Mouse (Mus musculus) forebrain, embryonic 14.5 days (tissue): Measurements from ENCODE around the gene Ripor3. TPM values are rescaled to one million over a fixed set of nuclear protein-coding genes. Genes with fewer than 3 reads are reported as not detected.

ENCODE experiments used
- ATAC-seq: fragments of 200-750 bp; cut with Nextera tagmentation; 2 replicates; pipeline ENCODE4 v1.8.0; 2017; ENCODE audit warnings: mild to moderate bottlenecking, moderate library complexity
- DNase-seq: peaks from one replicate; pipeline ENCODE4 v3.0.0-alpha.2; 2015; ENCODE audit warnings: low spot score
- H3K27ac ChIP-seq: fragments of 300-500 bp; sonication (generic); 2 replicates; pipeline ENCODE4 v1.5.1; 2014; ENCODE audit warnings: low read depth, mild to moderate bottlenecking, control low read depth, low read length, moderate library complexity
- H3K27me3 ChIP-seq: fragments of 300-500 bp; sonication (generic); replicated peaks from 2 replicates; pipeline ENCODE4 v1.6.1; 2014; ENCODE audit warnings: low read length, control low read depth, mixed read lengths; ENCODE audit not compliant: control insufficient read depth, insufficient read depth
- H3K36me3 ChIP-seq: fragments of 300-500 bp; sonication (generic); 2 replicates; pipeline ENCODE4 v1.6.1; 2014; ENCODE audit warnings: low read length, control low read depth; ENCODE audit not compliant: control insufficient read depth, insufficient read depth
- H3K4me1 ChIP-seq: fragments of 300-500 bp; sonication (generic); 2 replicates; pipeline ENCODE4 v1.6.1; 2014; ENCODE audit warnings: antibody characterized with exemption, low read length, control low read depth; ENCODE audit not compliant: control insufficient read depth, insufficient read depth
- H3K4me2 ChIP-seq: fragments of 300-500 bp; sonication (generic); 2 replicates; pipeline ENCODE4 v1.6.1; 2014; ENCODE audit warnings: mild to moderate bottlenecking, control low read depth, low read length
- H3K4me3 ChIP-seq: fragments of 300-500 bp; sonication (generic); 2 replicates; pipeline ENCODE4 v1.5.1; 2014; ENCODE audit warnings: low read depth, low read length, control low read depth
- H3K9ac ChIP-seq: fragments of 300-500 bp; sonication (generic); 2 replicates; pipeline ENCODE4 v1.6.1; 2014; ENCODE audit warnings: mild to moderate bottlenecking, low read length, control low read depth, moderate library complexity
- H3K9me3 ChIP-seq: fragments of 300-500 bp; sonication (generic); replicated peaks from 2 replicates; pipeline ENCODE4 v1.6.1; 2016; ENCODE audit warnings: low read length, control low read depth, mixed read lengths; ENCODE audit not compliant: control insufficient read depth
- WGBS: fragments of 180-500 bp; shearing (Covaris S2); extraction: QIAGEN DNeasy Blood & Tissue Kit; methylation state at CpG from one replicate; pipeline ENCODE4 v1.1.7; 2014; 5-methylcytosine and 5-hydroxymethylcytosine counted together
- polyA plus RNA-seq: library from polyadenylated mRNA; unstranded; fragments of >200 nt; fragmentation: Nextera tagmentation; extraction: Ambion mirVana; gene quantifications from 2 replicates; pipeline ENCODE4 v1.2.1, GENCODE M21; 2014

The Ripor3 gene
- polyA plus RNA-seq, 1 experiment from 2014 or later: 0.22 TPM

- no peaks in the 10 kb centered on the region for H3K27me3 ChIP-seq
- H3K36me3 ChIP-seq: peaks cover 99% of the 10 kb centered on the region
- H3K4me3 ChIP-seq: no peak overlapping the region
- no peak overlapping the region for H3K4me2 ChIP-seq
- H3K9ac ChIP-seq: no peak overlapping the region
- WGBS: 76% methylated on average over 5 of the region's 5 CpGs
- ATAC-seq (no peak), DNase-seq (no peak)
- H3K27ac ChIP-seq: no peak overlapping the region
- H3K9me3 ChIP-seq: no peaks in the 10 kb centered on the region
- no peaks in the 10 kb centered on the region for H3K4me1 ChIP-seq
Measured at GRCm38 (mm10) chr2:167972146-167972545, 38.3 kb downstream of the Ripor3 start.

- Histone ChIP-seq H3K36me3 (peaks cover 99% of the 10 kb centered on the region), H3K4me3 (no peak overlapping the region), H3K4me2 (no peak overlapping the region), H3K9ac (no peak overlapping the region), H3K4me1 (no peaks in the 10 kb centered on the region), H3K27ac (peak overlapping the region; percentile 36; the same call in 1 of the 2 replicates), H3K27me3 (no peaks in the 10 kb centered on the region), H3K9me3 (no peaks in the 10 kb centered on the region)
- ATAC-seq (no peak), DNase-seq (peak; percentile 55)
- WGBS: 74% methylated on average over 10 of the region's 10 CpGs
Measured at GRCm38 (mm10) chr2:167969851-167970541, 40.4 kb downstream of the Ripor3 start.

GRCm38 (mm10) chr2:167968504-167968903, 41.9 kb downstream of the Ripor3 start:
- Histone ChIP-seq H3K4me1 (no peaks in the 10 kb centered on the region), H3K4me3 (no peak overlapping the region), H3K9me3 (no peaks in the 10 kb centered on the region), H3K27me3 (no peaks in the 10 kb centered on the region), H3K4me2 (no peak overlapping the region), H3K9ac (no peak overlapping the region), H3K36me3 (peaks cover 99% of the 10 kb centered on the region), H3K27ac (no peak overlapping the region)
- 96% methylated on average over 7 of the region's 7 CpGs for WGBS
- ATAC-seq (no peak), DNase-seq (no peak)

- peaks cover 74% of the 10 kb centered on the region for H3K36me3 ChIP-seq
- H3K9ac ChIP-seq: no peak overlapping the region
- H3K4me3 ChIP-seq: no peak overlapping the region
- no peaks in the 10 kb centered on the region for H3K9me3 ChIP-seq
- DNase-seq: no peak
- no peak overlapping the region for H3K4me2 ChIP-seq
- H3K27me3 ChIP-seq: no peaks in the 10 kb centered on the region
- no peak for ATAC-seq
- WGBS: 97% methylated on average over 3 of the region's 3 CpGs
- H3K4me1 ChIP-seq: no peaks in the 10 kb centered on the region
- no peak overlapping the region for H3K27ac ChIP-seq
Measured at GRCm38 (mm10) chr2:167965911-167966310, 44.5 kb downstream of the Ripor3 start.

GRCm38 (mm10) chr2:167964320-167964719, 46.1 kb downstream of the Ripor3 start:
- DNase-seq (no peak), ATAC-seq (no peak)
- Histone ChIP-seq H3K4me2 (no peak overlapping the region), H3K9me3 (no peaks in the 10 kb centered on the region), H3K4me1 (no peaks in the 10 kb centered on the region), H3K4me3 (no peak overlapping the region), H3K36me3 (peaks cover 64% of the 10 kb centered on the region), H3K27ac (no peak overlapping the region), H3K9ac (no peak overlapping the region), H3K27me3 (no peaks in the 10 kb centered on the region)
- 92% methylated on average over 9 of the region's 9 CpGs for whole genome bisulfite sequencing

- peaks cover 59% of the 10 kb centered on the region for H3K36me3 ChIP-seq
- WGBS: 91% methylated on average over 9 of the region's 9 CpGs
- ATAC-seq: no peak
Measured at GRCm38 (mm10) chr2:167963778-167964300, 46.6 kb downstream of the Ripor3 start.

GRCm38 (mm10) chr2:167963176-167963575, 47.2 kb downstream of the Ripor3 start:
- H3K27me3 ChIP-seq: no peaks in the 10 kb centered on the region
- H3K4me2 ChIP-seq: no peak overlapping the region
- DNase-seq (no peak), ATAC-seq (no peak)
- no peaks in the 10 kb centered on the region for H3K9me3 ChIP-seq
- H3K27ac ChIP-seq: no peak overlapping the region
- WGBS: 91% methylated on average over 4 of the region's 4 CpGs
- no peak overlapping the region for H3K4me3 ChIP-seq
- H3K9ac ChIP-seq: no peak overlapping the region
- no peaks in the 10 kb centered on the region for H3K4me1 ChIP-seq
- peaks cover 56% of the 10 kb centered on the region for H3K36me3 ChIP-seq

More at GRCm38 (mm10) chr2:167963778-167964300, 46.6 kb downstream of the Ripor3 start:
- Histone ChIP-seq H3K27me3 (no peaks in the 10 kb centered on the region), H3K4me3 (no peak overlapping the region), H3K9ac (no peak overlapping the region), H3K4me1 (no peaks in the 10 kb centered on the region), H3K27ac (no peak overlapping the region), H3K4me2 (no peak overlapping the region), H3K9me3 (no peaks in the 10 kb centered on the region)
- DNase-seq: no peak

GRCm38 (mm10) chr2:167962347-167962746, 48.1 kb downstream of the Ripor3 start:
- no peak overlapping the region for H3K27ac ChIP-seq
- DNase-seq (no peak), ATAC-seq (no peak)
- H3K4me3 ChIP-seq: no peak overlapping the region
- no peaks in the 10 kb centered on the region for H3K4me1 ChIP-seq
- H3K9ac ChIP-seq: no peak overlapping the region
- 92% methylated on average over 6 of the region's 6 CpGs for WGBS
- no peaks in the 10 kb centered on the region for H3K27me3 ChIP-seq
- H3K36me3 ChIP-seq: peaks cover 48% of the 10 kb centered on the region
- no peaks in the 10 kb centered on the region for H3K9me3 ChIP-seq
- no peak overlapping the region for H3K4me2 ChIP-seq

- 93% methylated on average over 8 of the region's 8 CpGs for WGBS
- H3K4me2 ChIP-seq: no peak overlapping the region
- H3K9me3 ChIP-seq: no peaks in the 10 kb centered on the region
- no peak for DNase-seq
- peaks cover 30% of the 10 kb centered on the region for H3K36me3 ChIP-seq
- H3K9ac ChIP-seq: no peak overlapping the region
- no peaks in the 10 kb centered on the region for H3K4me1 ChIP-seq
- H3K4me3 ChIP-seq: no peak overlapping the region
- H3K27ac ChIP-seq: no peak overlapping the region
- ATAC-seq: no peak
- H3K27me3 ChIP-seq: no peaks in the 10 kb centered on the region
Measured at GRCm38 (mm10) chr2:167960584-167960983, 49.8 kb downstream of the Ripor3 start.
